Mouse (Mus musculus) forebrain, embryonic 15.5 days (tissue): Measurements from ENCODE around the gene Alkbh6. TPM values are rescaled to one million over a fixed set of nuclear protein-coding genes. Genes with fewer than 3 reads are reported as not detected.
A peak's percentile ranks its signal among the peaks of the same experiment; 100 is the strongest.

ENCODE experiments used
- ATAC-seq: fragments of 200-750 bp; cut with Nextera tagmentation; replicated peaks from 2 replicates; pipeline ENCODE4 v1.8.0; 2017; ENCODE audit warnings: mild to moderate bottlenecking, moderate TSS enrichment, moderate library complexity
- H3K27ac ChIP-seq: fragments of 300-500 bp; sonication (generic); replicated peaks from 2 replicates; pipeline ENCODE4 v1.5.1; 2015; ENCODE audit warnings: mild to moderate bottlenecking, inconsistent platforms
- H3K27me3 ChIP-seq: fragments of 300-500 bp; sonication (generic); 2 replicates; pipeline ENCODE4 v1.6.1; 2015; ENCODE audit warnings: inconsistent platforms
- H3K36me3 ChIP-seq: fragments of 300-500 bp; sonication (generic); 2 replicates; pipeline ENCODE4 v1.6.1; 2015; ENCODE audit warnings: mild to moderate bottlenecking, inconsistent platforms
- H3K4me1 ChIP-seq: fragments of 300-500 bp; sonication (generic); 2 replicates; pipeline ENCODE4 v1.6.1; 2015; ENCODE audit warnings: inconsistent platforms
- H3K4me2 ChIP-seq: fragments of 300-500 bp; sonication (generic); replicated peaks from 2 replicates; pipeline ENCODE4 v1.6.1; 2015; ENCODE audit warnings: mild to moderate bottlenecking, inconsistent platforms
- H3K4me3 ChIP-seq: fragments of 300-500 bp; sonication (generic); 2 replicates; pipeline ENCODE4 v1.5.1; 2015; ENCODE audit warnings: mild to moderate bottlenecking, inconsistent platforms
- H3K9ac ChIP-seq: fragments of 300-500 bp; sonication (generic); replicated peaks from 2 replicates; pipeline ENCODE4 v1.6.1; 2015; ENCODE audit warnings: mild to moderate bottlenecking, inconsistent platforms
- H3K9me3 ChIP-seq: fragments of 300-500 bp; sonication (generic); 2 replicates; pipeline ENCODE4 v1.6.1; 2016; ENCODE audit warnings: inconsistent platforms
- WGBS: fragments of 180-500 bp; shearing (Covaris S2); methylation state at CpG from one replicate; pipeline ENCODE4 v1.1.7; 2015; ENCODE audit warnings: mixed read lengths; 5-methylcytosine and 5-hydroxymethylcytosine counted together
- polyA plus RNA-seq: library from polyadenylated mRNA; unstranded; fragments of >200 nt; fragmentation: Nextera tagmentation; extraction: Ambion mirVana; gene quantifications from 2 replicates; pipeline ENCODE4 v1.2.1, GENCODE M21; 2015

Gene Alkbh6
- polyA plus RNA-seq: 99.6 and 102 TPM in 2 replicates

GRCm38 (mm10) chr7:30308076-30309005 is at the start of gene Alkbh6:
Alkbh6 (plus strand) TSS chr7:30308717.
- 3% methylated on average over 27 of the region's 27 CpGs for WGBS
- ATAC-seq: peak; percentile 100

GRCm38 (mm10) chr7:30265041-30265440 is 43.5 kb upstream of the Alkbh6 start:
- no peak overlapping the region for H3K4me3 ChIP-seq
- no peaks in the 10 kb centered on the region for H3K9me3 ChIP-seq
- H3K4me1 ChIP-seq: no peaks in the 10 kb centered on the region
- H3K36me3 ChIP-seq: 0 out of 2 replicates have a peak, but pooled peaks cover 6% of the 10 kb centered on the region
- H3K4me2 ChIP-seq: no peak overlapping the region
- ATAC-seq: no peak
- H3K27ac ChIP-seq: no peak overlapping the region
- H3K9ac ChIP-seq: no peak overlapping the region
- WGBS: 87% methylated on average over 2 of the region's 2 CpGs
- H3K27me3 ChIP-seq: no peaks in the 10 kb centered on the region

More at GRCm38 (mm10) chr7:30308076-30309005, at the start of gene Alkbh6:
- H3K4me3 ChIP-seq: peak within 1 kb of the TSS; percentile 54
- peak within 1 kb of the TSS; percentile 89 for H3K4me2 ChIP-seq
- H3K4me1 ChIP-seq: peaks cover 23% of the 10 kb centered on the region
- H3K36me3 ChIP-seq: peaks cover 32% of the 10 kb centered on the region
- no peaks in the 10 kb centered on the region for H3K9me3 ChIP-seq
- H3K27ac ChIP-seq: peak within 1 kb of the TSS; percentile 72
- H3K27me3 ChIP-seq: no peaks in the 10 kb centered on the region
- peak within 1 kb of the TSS; percentile 62 for H3K9ac ChIP-seq

- Histone ChIP-seq H3K4me2 (no peak overlapping the region), H3K27me3 (no peaks in the 10 kb centered on the region), H3K9me3 (no peaks in the 10 kb centered on the region), H3K4me3 (no peak overlapping the region), H3K27ac (no peak overlapping the region), H3K36me3 (0 out of 2 replicates have a peak, but pooled peaks cover 6% of the 10 kb centered on the region), H3K4me1 (no peaks in the 10 kb centered on the region), H3K9ac (no peak overlapping the region)
- no peak for ATAC-seq
- WGBS: 92% methylated on average over 5 of the region's 5 CpGs
Measured at GRCm38 (mm10) chr7:30265531-30265930, 43.0 kb upstream of the Alkbh6 start.

- H3K4me1 ChIP-seq: no peaks in the 10 kb centered on the region
- H3K36me3 ChIP-seq: 0 out of 2 replicates have a peak, but pooled peaks cover 6% of the 10 kb centered on the region
- no peaks in the 10 kb centered on the region for H3K27me3 ChIP-seq
- no peak overlapping the region for H3K4me3 ChIP-seq
- ATAC-seq: no peak
- 95% methylated on average over 7 of the region's 7 CpGs for WGBS
- H3K4me2 ChIP-seq: no peak overlapping the region
- H3K9me3 ChIP-seq: no peaks in the 10 kb centered on the region
- H3K27ac ChIP-seq: no peak overlapping the region
- no peak overlapping the region for H3K9ac ChIP-seq
Measured at GRCm38 (mm10) chr7:30265935-30266334, 42.6 kb upstream of the Alkbh6 start.

- H3K9me3 ChIP-seq: no peaks in the 10 kb centered on the region
- 80% methylated on average over 3 of the region's 3 CpGs for WGBS
- ATAC-seq: no peak
Measured at GRCm38 (mm10) chr7:30266780-30267179, 41.7 kb upstream of the Alkbh6 start.

GRCm38 (mm10) chr7:30269641-30270040 is 38.9 kb upstream of the Alkbh6 start:
- 93% methylated on average over 4 of the region's 4 CpGs for WGBS
- H3K9ac ChIP-seq: no peak overlapping the region

More at GRCm38 (mm10) chr7:30266780-30267179, 41.7 kb upstream of the Alkbh6 start:
- no peaks in the 10 kb centered on the region for H3K27me3 ChIP-seq
- H3K4me2 ChIP-seq: no peak overlapping the region
- H3K36me3 ChIP-seq: 0 out of 2 replicates have a peak, but pooled peaks cover 6% of the 10 kb centered on the region
- H3K9ac ChIP-seq: no peak overlapping the region
- H3K4me1 ChIP-seq: no peaks in the 10 kb centered on the region
- no peak overlapping the region for H3K27ac ChIP-seq
- no peak overlapping the region for H3K4me3 ChIP-seq

GRCm38 (mm10) chr7:30274383-30274782 is 34.1 kb upstream of the Alkbh6 start:
- H3K36me3 ChIP-seq: no peaks in the 10 kb centered on the region
- H3K9ac ChIP-seq: no peak overlapping the region
- peaks cover 7% of the 10 kb centered on the region for H3K4me1 ChIP-seq
- no peaks in the 10 kb centered on the region for H3K9me3 ChIP-seq
- no peak overlapping the region for H3K4me2 ChIP-seq
- H3K27me3 ChIP-seq: no peaks in the 10 kb centered on the region
- ATAC-seq: no peak
- no peak overlapping the region for H3K27ac ChIP-seq
- H3K4me3 ChIP-seq: no peak overlapping the region
- WGBS: 89% methylated on average over 6 of the region's 6 CpGs

More at GRCm38 (mm10) chr7:30269641-30270040, 38.9 kb upstream of the Alkbh6 start:
- ATAC-seq: no peak
- no peaks in the 10 kb centered on the region for H3K36me3 ChIP-seq
- no peaks in the 10 kb centered on the region for H3K4me1 ChIP-seq
- H3K27ac ChIP-seq: no peak overlapping the region
- H3K9me3 ChIP-seq: no peaks in the 10 kb centered on the region
- no peak overlapping the region for H3K4me3 ChIP-seq
- no peak overlapping the region for H3K4me2 ChIP-seq
- H3K27me3 ChIP-seq: no peaks in the 10 kb centered on the region

GRCm38 (mm10) chr7:30278911-30279310 is 29.6 kb upstream of the Alkbh6 start:
- Histone ChIP-seq H3K9me3 (no peaks in the 10 kb centered on the region), H3K27me3 (no peaks in the 10 kb centered on the region), H3K27ac (no peak overlapping the region), H3K4me3 (no peak overlapping the region), H3K9ac (no peak overlapping the region), H3K36me3 (no peaks in the 10 kb centered on the region), H3K4me2 (peak overlapping the region; percentile 81), H3K4me1 (peaks cover 18% of the 10 kb centered on the region)
- ATAC-seq: no peak
- 61% methylated on average over 2 of the region's 2 CpGs for WGBS

GRCm38 (mm10) chr7:30279536-30279935 is 29.0 kb upstream of the Alkbh6 start:
- Histone ChIP-seq H3K4me1 (peaks cover 18% of the 10 kb centered on the region), H3K4me2 (peak overlapping the region; percentile 81), H3K4me3 (peak overlapping the region; percentile 71), H3K27ac (no peak overlapping the region), H3K36me3 (no peaks in the 10 kb centered on the region), H3K9me3 (no peaks in the 10 kb centered on the region), H3K9ac (peak overlapping the region; percentile 45), H3K27me3 (no peaks in the 10 kb centered on the region)
- WGBS: under 1% methylated on average over 6 of the region's 6 CpGs
- no peak for ATAC-seq

- no peaks in the 10 kb centered on the region for H3K36me3 ChIP-seq
- no peaks in the 10 kb centered on the region for H3K9me3 ChIP-seq
- H3K9ac ChIP-seq: peak within 1 kb of the TSS; percentile 70
- peak within 1 kb of the TSS; percentile 71 for H3K4me3 ChIP-seq
- WGBS: under 1% methylated on average over 49 of the region's 49 CpGs
- H3K27ac ChIP-seq: peak within 1 kb of the TSS; percentile 99
- H3K27me3 ChIP-seq: no peaks in the 10 kb centered on the region
- peak within 1 kb of the TSS; percentile 81 for H3K4me2 ChIP-seq
- peak; percentile 96 for ATAC-seq
- H3K4me1 ChIP-seq: peaks cover 18% of the 10 kb centered on the region
Measured at GRCm38 (mm10) chr7:30279951-30280669, 28.4 kb upstream of the Alkbh6 start, which contains the start of the genes Thap8 and Wdr62. Thap8 (plus strand) TSS chr7:30280094. Wdr62 (minus strand) TSS chr7:30280419.

GRCm38 (mm10) chr7:30280670-30281138 is 27.8 kb upstream of the Alkbh6 start:
- peaks cover 18% of the 10 kb centered on the region for H3K4me1 ChIP-seq

More at GRCm38 (mm10) chr7:30280670-30281138, 27.8 kb upstream of the Alkbh6 start:
- 1% methylated on average over 20 of the region's 20 CpGs for WGBS
- H3K4me3 ChIP-seq: peak overlapping the region; percentile 71
- H3K36me3 ChIP-seq: no peaks in the 10 kb centered on the region
- ATAC-seq: peak; percentile 81
- H3K4me2 ChIP-seq: peak overlapping the region; percentile 81
- no peaks in the 10 kb centered on the region for H3K9me3 ChIP-seq
- H3K27me3 ChIP-seq: no peaks in the 10 kb centered on the region
- peak overlapping the region; percentile 99 for H3K27ac ChIP-seq
- peak overlapping the region; percentile 70 for H3K9ac ChIP-seq
